Mouse (Mus musculus) lung, embryonic 16.5 days (tissue): ENCODE data around the gene Neo1. TPM values are rescaled to one million over a fixed set of nuclear protein-coding genes. Genes with fewer than 3 reads are reported as not detected.

Experiments
- ATAC-seq: fragments of 200-750 bp; cut with Nextera tagmentation; 2 replicates; pipeline ENCODE4 v1.8.0; 2017; ENCODE audit warnings: low read depth, mild to moderate bottlenecking, moderate library complexity
- H3K27ac ChIP-seq: fragments of 300-500 bp; sonication (generic); 2 replicates; pipeline ENCODE4 v1.5.1; 2014; ENCODE audit warnings: mild to moderate bottlenecking, control low read depth, low read length
- H3K27me3 ChIP-seq: fragments of 300-500 bp; sonication (generic); 2 replicates; pipeline ENCODE4 v1.6.1; 2014; ENCODE audit warnings: low read depth, low read length, mixed read lengths; ENCODE audit not compliant: control insufficient read depth, insufficient read depth
- H3K36me3 ChIP-seq: fragments of 300-500 bp; sonication (generic); 2 replicates; pipeline ENCODE4 v1.6.1; 2014; ENCODE audit warnings: low read length; ENCODE audit not compliant: control insufficient read depth, insufficient read depth
- H3K4me1 ChIP-seq: fragments of 300-500 bp; sonication (generic); replicated peaks from 2 replicates; pipeline ENCODE4 v1.6.1; 2014; ENCODE audit warnings: low read length, mixed read lengths; ENCODE audit not compliant: control insufficient read depth, insufficient read depth
- H3K4me2 ChIP-seq: fragments of 300-500 bp; sonication (generic); 2 replicates; pipeline ENCODE4 v1.6.1; 2014; ENCODE audit warnings: low read depth, low read length, control low read depth
- H3K4me3 ChIP-seq: fragments of 300-500 bp; sonication (generic); 2 replicates; pipeline ENCODE4 v1.5.1; 2014; ENCODE audit warnings: mild to moderate bottlenecking, low read length, control low read depth
- H3K9ac ChIP-seq: fragments of 300-500 bp; sonication (generic); 2 replicates; pipeline ENCODE4 v1.6.1; 2014; ENCODE audit warnings: low read length, control low read depth
- H3K9me3 ChIP-seq: fragments of 300-500 bp; sonication (generic); 2 replicates; pipeline ENCODE4 v1.6.1; 2016; ENCODE audit warnings: low read length; ENCODE audit not compliant: control insufficient read depth
- WGBS: fragments of 180-500 bp; shearing (Covaris S2); extraction: QIAGEN DNeasy Blood & Tissue Kit; methylation state at CpG from one replicate; pipeline ENCODE4 v1.1.7; 2014; 5-methylcytosine and 5-hydroxymethylcytosine counted together
- polyA plus RNA-seq: library from polyadenylated mRNA; unstranded; fragments of >200 nt; fragmentation: Nextera tagmentation; extraction: Ambion mirVana; gene quantifications from 2 replicates; pipeline ENCODE4 v1.2.1, GENCODE M21; 2015

The Neo1 gene
- polyA plus RNA-seq, 1 experiment from 2014 or later = 38.9 TPM

GRCm38 (mm10) chr9:59060026-59060605 is 23.9 kb upstream of the Neo1 start:
- H3K4me2 ChIP-seq = no peak overlapping the region
- H3K27ac ChIP-seq = no peak overlapping the region
- H3K4me3 ChIP-seq = no peak overlapping the region
- no peaks in the 10 kb centered on the region for H3K27me3 ChIP-seq
- no peaks in the 10 kb centered on the region for H3K36me3 ChIP-seq
- H3K9ac ChIP-seq = no peak overlapping the region
- no peaks in the 10 kb centered on the region for H3K9me3 ChIP-seq
- 74% methylated on average over 9 of the region's 9 CpGs for WGBS
- H3K4me1 ChIP-seq = peaks cover 8% of the 10 kb centered on the region
- no peak for ATAC-seq

GRCm38 (mm10) chr9:59059158-59059557 is 22.9 kb upstream of the Neo1 start:
- no peak for ATAC-seq
- WGBS = 81% methylated on average over 6 of the region's 6 CpGs

GRCm38 (mm10) chr9:59058060-59058459 is 21.8 kb upstream of the Neo1 start:
- Histone ChIP-seq H3K4me2 (no peak overlapping the region), H3K9me3 (no peaks in the 10 kb centered on the region), H3K27me3 (no peaks in the 10 kb centered on the region), H3K27ac (no peak overlapping the region), H3K36me3 (no peaks in the 10 kb centered on the region), H3K4me1 (peaks cover 8% of the 10 kb centered on the region), H3K9ac (no peak overlapping the region), H3K4me3 (no peak overlapping the region)
- 86% methylated on average over 6 of the region's 6 CpGs for WGBS
- no peak for ATAC-seq

More at GRCm38 (mm10) chr9:59059158-59059557, 22.9 kb upstream of the Neo1 start:
- H3K9ac ChIP-seq = no peak overlapping the region
- no peaks in the 10 kb centered on the region for H3K36me3 ChIP-seq
- no peak overlapping the region for H3K4me2 ChIP-seq
- no peak overlapping the region for H3K4me3 ChIP-seq
- H3K27ac ChIP-seq = no peak overlapping the region
- no peaks in the 10 kb centered on the region for H3K27me3 ChIP-seq
- peaks cover 8% of the 10 kb centered on the region for H3K4me1 ChIP-seq
- H3K9me3 ChIP-seq = no peaks in the 10 kb centered on the region

GRCm38 (mm10) chr9:59056281-59056680 is 20.0 kb upstream of the Neo1 start:
- no peaks in the 10 kb centered on the region for H3K9me3 ChIP-seq
- peaks cover 8% of the 10 kb centered on the region for H3K4me1 ChIP-seq
- H3K27ac ChIP-seq = no peak overlapping the region; the same call in 1 of the 2 replicates
- whole genome bisulfite sequencing = 49% methylated on average over 8 of the region's 8 CpGs
- no peak overlapping the region for H3K9ac ChIP-seq
- peak overlapping the region; percentile 5 for H3K4me3 ChIP-seq
- H3K4me2 ChIP-seq = peak overlapping the region; percentile 31; the same call in 1 of the 2 replicates
- H3K27me3 ChIP-seq = no peaks in the 10 kb centered on the region
- peak; percentile 95 for ATAC-seq
- no peaks in the 10 kb centered on the region for H3K36me3 ChIP-seq

- Histone ChIP-seq H3K4me3 (no peak overlapping the region), H3K27me3 (no peaks in the 10 kb centered on the region), H3K36me3 (no peaks in the 10 kb centered on the region), H3K4me2 (no peak overlapping the region), H3K9ac (no peak overlapping the region), H3K27ac (no peak overlapping the region), H3K9me3 (no peaks in the 10 kb centered on the region), H3K4me1 (0 out of 2 replicates have a peak, but pooled peaks cover 3% of the 10 kb centered on the region)
- no peak for ATAC-seq
Observed at GRCm38 (mm10) chr9:59041805-59042204, 5.6 kb upstream of the Neo1 start.

GRCm38 (mm10) chr9:59036732-59037341 is 596 bp upstream of the Neo1 start:
- Histone ChIP-seq H3K27me3 (no peaks in the 10 kb centered on the region), H3K4me2 (peak overlapping the region; percentile 77), H3K36me3 (no peaks in the 10 kb centered on the region), H3K4me3 (peak overlapping the region; percentile 71), H3K9me3 (no peaks in the 10 kb centered on the region), H3K9ac (peak overlapping the region; percentile 97), H3K27ac (peak overlapping the region; percentile 100), H3K4me1 (peaks cover 9% of the 10 kb centered on the region; the same call in 1 of the 2 replicates)
- WGBS = under 1% methylated on average over 51 of the region's 56 CpGs
- peak; percentile 24 for ATAC-seq

GRCm38 (mm10) chr9:59035342-59036158 is 691 bp downstream of the Neo1 start:
- H3K27me3 ChIP-seq = no peaks in the 10 kb centered on the region
- peak overlapping the region; percentile 100 for H3K27ac ChIP-seq
- peak; percentile 27 for ATAC-seq
- H3K4me1 ChIP-seq = peaks cover 9% of the 10 kb centered on the region; the same call in 1 of the 2 replicates
- H3K9ac ChIP-seq = peak overlapping the region; percentile 97
- H3K4me3 ChIP-seq = peak overlapping the region; percentile 71
- no peaks in the 10 kb centered on the region for H3K9me3 ChIP-seq
- H3K4me2 ChIP-seq = peak overlapping the region; percentile 77
- WGBS = under 1% methylated on average over 57 of the region's 63 CpGs
- no peaks in the 10 kb centered on the region for H3K36me3 ChIP-seq

- H3K9me3 ChIP-seq = no peaks in the 10 kb centered on the region
- H3K36me3 ChIP-seq = no peaks in the 10 kb centered on the region
- ATAC-seq = no peak
- H3K4me2 ChIP-seq = peak overlapping the region; percentile 77
- peak overlapping the region; percentile 71 for H3K4me3 ChIP-seq
- H3K27ac ChIP-seq = no peak overlapping the region
- 11% methylated on average over 5 of the region's 5 CpGs for WGBS
- H3K9ac ChIP-seq = 0 out of 2 replicates have a peak overlapping the region, but pooled peaks have one; percentile 24
- H3K27me3 ChIP-seq = no peaks in the 10 kb centered on the region
- peaks cover 9% of the 10 kb centered on the region; the same call in 1 of the 2 replicates for H3K4me1 ChIP-seq
Observed at GRCm38 (mm10) chr9:59034836-59035235, 1.4 kb downstream of the Neo1 start.

- H3K4me1 ChIP-seq = peaks cover 9% of the 10 kb centered on the region; the same call in 1 of the 2 replicates
- H3K9me3 ChIP-seq = no peaks in the 10 kb centered on the region; the same call in none of the 2 replicates
- no peak for ATAC-seq
- no peak overlapping the region for H3K27ac ChIP-seq
- H3K36me3 ChIP-seq = 0 out of 2 replicates have a peak, but pooled peaks cover 2% of the 10 kb centered on the region
- H3K9ac ChIP-seq = no peak overlapping the region
- H3K4me2 ChIP-seq = peak overlapping the region; percentile 43
- 44% methylated on average over 3 of the region's 3 CpGs for WGBS
- H3K27me3 ChIP-seq = no peaks in the 10 kb centered on the region
- H3K4me3 ChIP-seq = peak overlapping the region; percentile 22; the same call in 1 of the 2 replicates
Observed at GRCm38 (mm10) chr9:59033492-59033891, 2.7 kb downstream of the Neo1 start.
